Mouse (Mus musculus) spleen, adult 12 weeks (tissue): ENCODE data around the gene Epha2.

ENCODE experiments used
- DNase-seq: peaks from one replicate; pipeline ENCODE4 v3.0.0; 2022; ENCODE audit warnings: low spot score

The Epha2 gene

DNA sequence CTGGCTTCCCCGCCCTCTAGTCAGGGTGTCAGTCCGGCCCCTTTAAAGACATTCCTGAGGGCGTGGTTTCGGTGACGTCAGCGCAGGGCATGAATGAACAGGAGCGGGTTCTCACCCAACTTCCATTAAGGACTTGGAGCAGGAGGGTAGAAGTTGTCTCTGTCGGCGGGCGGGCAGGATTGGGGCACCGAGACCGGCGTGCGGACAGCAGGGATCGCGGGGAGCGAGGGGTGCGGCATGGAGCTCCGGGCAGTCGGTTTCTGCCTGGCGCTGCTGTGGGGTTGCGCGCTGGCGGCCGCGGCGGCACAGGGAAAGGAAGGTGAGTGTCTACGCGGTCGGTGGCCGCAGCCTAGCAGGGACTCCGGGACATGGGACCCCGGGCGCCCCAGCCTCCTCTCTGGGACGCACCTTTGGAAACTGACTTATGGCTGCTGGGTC lies at the start of gene Epha2:
Epha2 (plus strand) TSS at position 125 of the 438 bp plus-strand sequence.
- no peak for DNase-seq

DNA sequence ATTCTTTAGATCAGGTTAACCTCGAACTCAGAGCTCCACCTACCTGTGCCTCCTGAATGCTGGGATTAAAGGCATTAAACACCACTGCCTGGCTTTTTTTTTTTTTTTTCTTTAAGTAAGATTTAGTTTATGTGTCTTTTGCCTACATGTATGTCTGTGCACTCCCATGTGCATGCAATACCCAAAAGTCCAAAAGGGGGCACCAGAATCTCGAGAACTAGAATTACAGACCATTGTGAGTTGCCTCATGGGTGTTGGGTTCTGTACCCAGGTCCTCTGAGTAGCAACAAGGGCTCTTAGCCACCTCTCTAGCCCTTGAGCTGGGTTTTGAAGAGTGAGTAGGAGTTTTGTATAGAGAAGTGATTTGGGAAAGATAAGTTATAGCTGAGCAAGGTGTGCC lies 48.4 kb upstream of the Epha2 start:
- no peak for DNase-seq

DNA sequence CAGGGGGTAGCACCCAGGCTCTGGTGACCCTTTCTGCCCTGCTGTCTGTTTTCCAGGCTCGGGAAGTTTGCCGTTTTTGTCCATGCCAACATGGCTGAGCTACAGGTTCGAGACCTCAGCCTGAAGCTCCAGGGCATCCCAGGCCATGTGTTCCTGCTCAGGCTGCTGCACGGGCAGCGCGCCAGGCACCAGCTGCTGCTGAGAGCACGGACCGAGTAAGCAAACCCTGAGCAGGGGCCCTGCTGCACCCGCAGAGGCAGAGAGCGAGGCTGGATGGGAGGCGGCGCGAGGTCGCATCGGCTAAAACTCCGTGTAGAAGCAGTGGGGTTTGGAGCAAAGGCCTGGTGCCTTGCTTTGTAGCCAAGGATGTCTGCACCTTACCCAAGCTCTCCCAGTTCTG lies 46.8 kb upstream of the Epha2 start:
- no peak for DNase-seq

DNA sequence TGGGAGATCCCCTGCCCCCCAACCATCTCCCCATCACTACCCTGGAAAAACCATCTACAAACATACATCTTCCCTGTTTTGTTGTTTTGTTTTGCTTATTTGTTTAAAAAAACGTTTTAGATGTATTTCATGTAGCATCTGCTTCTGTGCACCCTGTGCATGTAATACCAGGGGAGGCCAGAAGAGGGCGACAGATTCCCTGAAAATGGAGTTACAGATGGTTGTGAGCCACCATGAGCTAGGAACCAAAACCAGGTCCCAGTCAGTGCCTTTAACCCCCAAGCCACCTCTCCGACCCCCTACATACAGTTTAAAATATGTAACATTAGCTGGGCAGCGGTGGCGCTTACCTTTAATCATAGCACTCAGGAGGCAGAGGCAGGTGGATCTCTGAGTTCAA lies 43.6 kb upstream of the Epha2 start:
- DNase-seq, result no peak

DNA sequence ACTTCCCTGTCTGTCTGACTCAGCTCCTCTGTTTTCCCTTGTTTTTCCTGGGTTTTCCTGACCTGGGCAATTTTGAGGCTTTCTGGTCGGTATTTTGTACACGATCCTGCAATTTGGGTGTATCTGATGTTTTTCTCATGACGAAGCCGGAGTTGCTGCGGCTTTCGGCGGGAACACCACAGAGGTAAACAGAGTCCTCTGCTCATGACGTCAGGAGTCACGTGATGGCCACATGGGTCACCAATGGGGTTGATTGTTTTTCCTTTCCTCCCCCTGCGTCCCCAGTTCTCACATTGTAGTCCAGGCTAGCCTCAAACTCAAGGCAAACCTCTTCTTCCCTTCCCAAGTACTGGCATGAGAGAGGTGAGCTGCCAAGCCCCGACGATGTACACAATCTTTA lies 41.6 kb upstream of the Epha2 start:
- no peak for DNase-seq

DNA sequence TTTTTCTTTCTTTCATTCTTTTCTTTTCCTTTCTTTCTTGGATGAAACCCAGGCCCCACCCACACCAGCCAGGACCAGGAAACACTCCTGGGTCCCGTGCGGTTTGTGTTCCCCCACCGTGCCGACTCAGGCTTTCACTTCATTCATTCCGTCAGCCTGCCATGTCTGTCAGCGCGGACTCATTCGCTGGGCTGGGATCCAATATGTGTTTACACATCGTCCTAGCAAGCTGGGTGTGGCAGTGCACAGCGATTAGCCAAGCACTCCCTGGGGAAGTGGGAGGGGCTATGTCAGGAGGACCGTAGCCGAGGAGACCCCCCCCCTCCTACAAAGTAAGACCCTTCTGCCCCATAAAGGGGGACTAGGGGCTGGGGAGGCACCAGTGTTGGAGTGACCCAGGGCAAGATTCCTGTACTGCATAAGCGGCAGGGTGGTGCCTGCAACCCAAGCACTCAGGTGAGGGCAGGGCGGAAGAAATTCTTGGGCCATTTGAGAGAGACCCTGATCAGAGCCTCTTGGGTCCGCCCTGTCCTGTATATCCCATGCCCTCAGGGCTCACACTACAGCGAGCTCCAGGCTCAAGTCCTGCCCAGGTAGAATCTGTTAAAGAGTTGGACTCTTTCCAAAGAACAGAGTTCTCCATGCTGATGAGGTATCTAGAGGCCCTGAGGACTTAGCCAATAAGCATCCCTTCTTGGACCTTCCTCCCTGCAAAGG lies 40.9 kb upstream of the Epha2 start:
- no peak for DNase-seq

DNA sequence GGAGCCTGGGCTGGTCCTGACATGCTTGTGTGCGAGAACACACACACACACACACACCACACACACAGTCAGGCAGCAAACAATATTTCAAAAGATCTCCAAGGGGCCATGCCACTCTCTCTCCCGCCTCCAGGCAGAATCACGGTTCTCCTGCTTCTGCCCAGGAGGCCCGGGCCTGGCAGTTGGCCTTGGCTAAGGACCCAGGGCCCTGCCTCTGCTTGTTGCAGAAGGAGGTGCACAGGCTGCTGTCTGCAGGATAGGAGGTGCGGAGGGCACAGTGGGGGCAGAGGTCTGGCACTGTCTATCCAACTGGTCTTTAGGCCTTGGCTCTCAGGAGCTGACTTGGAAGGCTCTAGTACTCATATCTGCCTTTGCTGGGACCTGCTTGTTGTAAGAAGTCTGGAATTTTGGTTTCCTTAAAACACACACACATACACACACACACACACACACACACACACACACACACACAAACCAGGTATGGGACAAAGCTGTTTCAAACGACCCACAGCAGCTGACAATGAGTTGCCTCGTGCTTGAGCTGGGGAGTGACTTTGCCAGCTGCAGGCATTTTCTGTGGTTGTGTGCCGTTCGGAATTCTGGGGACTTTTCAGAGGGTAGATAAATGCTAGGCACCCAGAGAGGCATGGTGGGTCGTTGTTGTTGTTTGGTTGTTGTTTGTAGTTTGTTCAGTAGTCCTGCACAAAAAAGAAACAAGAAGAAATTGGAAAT lies 38.0 kb upstream of the Epha2 start:
- DNase-seq, result no peak

DNA sequence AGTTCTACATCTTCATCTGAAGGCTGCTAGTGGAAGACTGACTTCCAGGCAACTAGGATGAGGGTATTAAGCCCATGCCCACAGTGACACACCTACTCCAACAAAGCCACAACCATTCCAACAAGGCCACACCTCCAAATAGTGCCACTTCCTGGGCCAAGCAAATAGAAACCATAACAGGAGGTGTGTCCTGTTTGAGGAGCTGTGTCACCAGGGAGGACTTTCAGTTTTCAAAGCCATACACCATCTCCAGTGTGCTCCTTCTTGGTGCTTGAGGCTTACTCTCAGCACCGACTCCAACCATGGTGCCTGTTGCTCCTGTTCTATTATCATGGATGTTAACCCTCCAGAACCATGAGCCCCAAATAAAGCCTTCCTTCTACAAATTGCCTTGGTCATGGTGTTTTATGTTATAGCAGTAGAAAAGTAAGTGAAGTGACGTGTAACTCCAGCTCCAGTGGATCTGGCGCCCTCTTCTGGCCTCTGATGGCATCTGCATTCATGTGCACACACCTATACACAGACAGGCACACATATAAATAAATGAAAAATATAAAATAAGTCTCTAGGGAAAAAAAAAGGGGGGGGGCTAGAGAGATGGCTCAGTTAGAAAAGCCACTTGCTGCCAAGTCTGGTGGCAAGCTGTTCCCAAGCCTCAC lies 34.9 kb upstream of the Epha2 start:
- DNase-seq, result no peak

DNA sequence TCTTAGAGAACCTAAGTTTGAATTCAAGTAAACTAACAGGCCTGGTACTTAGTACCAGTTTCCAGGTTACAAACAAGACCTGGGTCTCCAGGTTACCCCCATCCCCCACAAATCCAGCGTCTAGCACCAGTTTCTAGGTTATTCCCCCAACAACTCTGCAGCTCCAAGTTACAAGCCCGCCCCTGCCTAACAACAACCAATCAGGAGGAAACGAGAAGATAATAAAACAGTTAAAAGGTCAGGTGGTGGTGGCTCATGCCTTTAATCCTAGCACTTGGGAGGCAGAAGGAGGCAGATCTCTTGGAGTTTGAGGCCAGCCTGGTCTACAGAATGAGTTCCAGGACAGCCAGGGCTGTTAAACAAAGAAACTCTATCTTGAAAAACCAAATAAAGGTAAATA lies 33.8 kb upstream of the Epha2 start:
- DNase-seq, result no peak

DNA sequence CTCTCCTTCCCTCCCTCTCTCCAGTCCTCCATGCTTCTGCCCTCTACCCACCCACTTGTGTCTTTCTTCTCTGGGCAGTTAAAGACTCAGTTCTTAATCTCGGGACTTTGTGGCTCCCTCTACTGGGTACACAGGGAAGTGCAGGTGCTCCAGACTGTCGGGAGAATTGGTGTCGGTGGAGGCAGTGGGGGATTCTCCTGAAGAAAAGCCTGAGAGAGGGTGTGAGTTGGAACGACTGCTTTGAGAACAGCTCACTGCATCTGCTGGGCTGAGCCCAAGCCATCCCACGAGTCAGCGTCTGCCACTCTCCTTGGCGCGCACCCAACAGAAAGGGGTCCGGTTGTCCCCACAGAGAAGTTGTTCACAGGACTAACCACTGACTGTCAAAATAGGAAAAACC lies 33.2 kb upstream of the Epha2 start:
- DNase-seq, result no peak

DNA sequence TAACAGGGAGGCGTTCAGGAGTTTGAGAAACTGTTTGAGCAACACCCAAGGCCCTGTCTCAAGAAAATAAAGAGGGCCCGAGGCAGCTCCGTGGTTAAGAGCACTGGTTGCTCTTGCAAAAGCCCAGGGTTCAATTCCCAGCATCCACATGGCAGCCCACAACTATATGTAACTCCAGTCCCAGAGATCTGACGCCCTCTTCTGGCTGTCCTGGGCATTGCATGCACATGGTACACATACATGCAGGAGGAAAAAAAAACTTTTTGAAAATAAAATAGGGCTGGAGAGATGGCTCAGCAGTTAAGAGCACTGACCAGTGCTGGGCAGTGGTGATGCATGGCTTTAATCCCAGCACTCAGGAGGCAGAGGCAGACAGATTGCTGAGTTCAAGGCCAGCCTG lies 32.7 kb upstream of the Epha2 start:
- no peak for DNase-seq

DNA sequence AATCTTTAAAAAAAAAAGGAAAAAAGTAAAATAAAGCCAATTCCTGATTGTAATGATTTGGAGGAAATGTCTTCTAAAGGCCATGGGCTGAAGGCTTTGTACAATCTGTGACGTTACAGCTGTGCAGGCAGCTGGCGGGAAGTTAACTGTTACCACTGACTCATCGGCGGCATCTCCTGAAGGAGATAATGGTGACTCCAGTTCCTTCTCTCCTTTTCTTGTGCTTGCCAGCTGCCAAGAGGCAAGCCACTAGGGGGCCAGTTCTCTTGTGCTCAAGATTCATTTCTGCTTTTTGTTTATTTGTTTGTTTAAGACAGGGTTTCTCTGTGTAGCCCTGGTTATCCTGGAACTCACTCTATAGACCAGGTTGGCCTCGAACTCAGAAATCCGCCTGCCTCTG lies 32.0 kb upstream of the Epha2 start:
- no peak for DNase-seq

DNA sequence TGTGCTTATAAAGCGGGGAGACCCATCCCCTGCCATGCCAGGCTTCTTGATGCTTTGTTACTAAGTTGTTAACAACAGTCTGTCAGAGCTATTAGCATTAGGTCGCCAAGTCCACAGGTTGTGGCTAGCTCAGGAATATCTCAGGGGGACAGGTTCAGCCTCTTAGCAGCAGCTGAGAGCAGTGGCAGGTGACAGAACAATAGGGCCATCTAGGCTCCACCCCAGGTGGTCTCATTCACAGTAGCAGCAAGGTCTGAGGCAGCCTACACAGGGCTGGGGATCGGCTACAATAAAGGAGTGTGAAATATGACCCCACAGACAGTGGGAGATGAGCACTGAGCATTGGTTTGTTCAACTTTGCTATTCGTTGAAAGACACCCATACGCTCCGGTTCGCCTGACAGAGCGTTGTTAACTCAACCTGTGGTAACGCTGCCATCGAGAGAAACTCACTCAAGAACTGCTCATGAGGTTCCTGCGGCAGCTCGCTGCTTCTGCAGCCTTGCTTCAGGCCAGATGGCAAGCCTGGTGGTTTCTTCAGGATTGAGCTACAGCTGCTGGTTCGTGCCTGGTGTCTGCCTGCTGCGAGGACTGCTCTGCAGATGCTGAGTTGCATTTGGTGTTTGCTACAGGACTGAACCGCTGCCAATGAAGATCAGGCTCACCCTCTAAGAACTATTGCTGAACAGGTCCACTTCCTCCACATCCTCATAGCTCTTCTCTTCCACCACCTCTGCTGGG lies 30.7 kb upstream of the Epha2 start:
- DNase-seq, result no peak

DNA sequence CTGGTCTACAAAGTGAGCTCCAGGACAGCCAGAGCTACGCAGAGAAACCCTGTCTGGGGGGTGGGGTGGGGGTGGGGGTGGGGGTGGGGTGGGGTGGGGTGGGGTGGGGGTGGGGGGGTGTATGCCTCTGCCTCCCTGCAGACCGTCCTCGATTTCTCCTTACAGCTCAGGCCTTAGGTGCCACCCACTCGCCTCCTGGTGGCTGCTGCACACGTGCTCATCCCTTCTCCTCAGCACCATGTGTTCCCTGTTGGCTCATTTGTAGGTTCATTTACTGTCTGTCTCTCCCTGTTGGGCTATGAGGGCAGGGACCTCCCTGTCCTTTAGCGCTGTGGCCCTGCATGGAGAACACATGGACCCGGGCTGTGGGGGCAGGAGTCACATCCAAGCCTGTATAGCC lies 29.8 kb upstream of the Epha2 start:
- DNase-seq, result no peak

DNA sequence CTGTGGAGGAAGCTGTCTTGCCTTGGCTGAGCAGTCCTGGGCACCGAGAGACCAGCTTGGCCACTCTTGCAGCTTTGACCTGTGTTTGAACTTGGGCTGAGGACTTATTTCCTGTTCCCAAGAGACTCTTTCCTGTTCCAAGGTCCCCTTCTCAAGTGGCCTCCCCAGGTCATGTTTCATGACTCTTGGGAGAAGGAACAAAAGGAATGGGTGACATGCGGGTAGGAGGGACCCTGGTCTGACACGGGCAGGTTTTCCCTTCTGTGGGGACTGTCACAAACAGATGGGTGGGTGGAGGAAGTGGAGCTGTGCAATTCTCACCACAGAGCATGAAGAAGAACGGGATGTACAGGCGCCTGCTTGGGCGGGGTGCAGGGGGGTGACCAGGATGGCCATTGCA lies 29.3 kb upstream of the Epha2 start:
- DNase-seq, result no peak

DNA sequence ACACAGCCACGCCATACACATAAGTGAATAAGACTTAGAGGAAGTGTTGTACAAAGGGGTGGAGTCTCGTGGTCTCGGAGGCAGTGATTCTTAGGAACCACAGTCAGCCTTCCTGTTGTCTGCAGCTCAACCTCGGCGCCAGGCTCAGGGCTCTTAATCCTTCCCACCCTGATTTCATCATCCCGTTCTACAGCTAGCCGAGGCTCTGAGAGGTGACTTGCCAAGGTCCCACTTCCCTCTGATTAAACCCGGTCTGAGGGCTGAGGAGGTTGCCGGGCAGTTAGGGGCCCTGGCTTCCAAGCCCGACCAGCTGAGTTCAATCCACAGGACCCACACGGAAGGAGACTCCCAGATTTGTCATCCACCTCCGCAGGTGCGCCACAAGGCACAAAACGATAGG lies 28.2 kb upstream of the Epha2 start:
- DNase-seq, result no peak

DNA sequence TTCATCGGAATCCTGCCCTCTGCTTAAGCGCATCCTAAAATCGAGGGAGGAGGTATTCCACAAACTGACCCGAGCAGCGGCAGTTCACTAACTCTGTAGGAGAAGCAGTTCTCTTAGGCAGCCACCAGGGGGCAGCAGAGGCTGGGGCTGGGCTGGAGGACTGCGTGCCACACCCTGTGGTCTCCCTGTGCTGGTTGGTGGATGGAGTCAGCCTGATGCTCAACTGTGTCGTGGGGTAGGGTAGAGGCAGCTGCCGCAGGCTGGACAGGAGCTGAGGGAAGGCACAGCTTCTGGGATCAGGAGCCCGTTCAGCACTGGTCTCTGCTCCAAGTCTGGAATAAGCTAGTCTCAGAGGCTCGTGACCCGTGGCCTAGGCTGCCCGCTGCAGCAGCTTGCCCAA lies 27.7 kb upstream of the Epha2 start:
- no peak for DNase-seq

DNA sequence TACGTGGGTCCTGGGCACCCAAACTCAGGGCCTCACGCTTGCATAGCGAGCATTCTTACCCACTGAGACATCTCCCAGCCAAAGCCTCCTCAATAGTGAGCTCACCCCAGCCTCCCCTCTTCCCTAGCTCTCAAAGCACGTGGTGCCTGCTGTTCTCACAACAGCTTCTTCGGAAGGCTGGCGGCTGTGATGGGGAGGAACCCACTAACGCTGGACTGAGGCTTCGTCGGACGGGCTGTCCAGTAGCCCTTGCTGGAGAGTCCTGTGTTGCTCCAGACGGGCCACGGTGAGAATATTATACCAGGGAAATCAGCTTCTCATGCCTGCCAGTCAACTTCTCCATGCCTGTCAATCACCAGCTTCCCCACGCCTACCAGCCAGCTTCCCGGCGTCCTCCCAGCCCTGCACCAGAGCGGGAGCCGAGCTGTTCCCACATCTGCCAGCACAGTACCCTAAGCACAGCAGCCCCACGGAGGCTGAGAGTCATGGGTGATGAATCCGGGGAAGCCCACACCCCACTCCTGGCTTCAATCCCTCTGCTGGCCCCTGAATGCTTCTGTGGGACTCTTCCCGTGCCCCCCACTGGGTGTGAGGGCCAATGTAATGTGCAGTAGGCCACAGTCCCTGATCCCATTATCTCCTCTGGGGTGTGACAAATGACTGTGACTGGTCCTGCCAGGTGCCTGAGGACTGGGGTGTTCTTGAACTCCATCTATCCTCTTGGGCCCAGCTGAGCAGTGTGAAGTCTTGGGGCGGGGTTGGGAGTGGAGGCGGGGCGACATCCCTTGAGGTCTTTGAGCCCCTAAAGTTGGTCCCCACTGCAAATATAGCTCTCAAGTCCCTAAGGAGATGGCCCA lies 26.3 kb upstream of the Epha2 start:
- no peak for DNase-seq

DNA sequence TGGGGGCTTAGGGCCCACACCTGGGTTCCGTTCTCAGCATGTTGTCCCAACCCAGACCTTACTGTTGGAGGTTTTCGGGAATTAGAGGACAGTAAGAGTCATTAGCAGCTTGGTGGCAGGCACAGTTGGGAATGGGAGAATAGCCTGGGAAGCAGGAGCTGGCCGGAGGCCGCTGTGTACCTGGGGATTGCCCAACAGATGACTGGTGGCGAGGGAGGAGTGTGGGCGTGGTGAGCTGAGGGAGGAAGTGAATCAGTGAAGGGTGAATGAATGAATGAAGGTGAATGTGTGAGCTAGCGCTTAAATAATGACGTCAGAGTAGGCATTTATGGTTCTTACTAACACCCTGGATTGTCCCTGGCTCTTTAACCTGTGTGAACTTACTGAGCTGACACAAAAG lies 23.9 kb upstream of the Epha2 start:
- no peak for DNase-seq

DNA sequence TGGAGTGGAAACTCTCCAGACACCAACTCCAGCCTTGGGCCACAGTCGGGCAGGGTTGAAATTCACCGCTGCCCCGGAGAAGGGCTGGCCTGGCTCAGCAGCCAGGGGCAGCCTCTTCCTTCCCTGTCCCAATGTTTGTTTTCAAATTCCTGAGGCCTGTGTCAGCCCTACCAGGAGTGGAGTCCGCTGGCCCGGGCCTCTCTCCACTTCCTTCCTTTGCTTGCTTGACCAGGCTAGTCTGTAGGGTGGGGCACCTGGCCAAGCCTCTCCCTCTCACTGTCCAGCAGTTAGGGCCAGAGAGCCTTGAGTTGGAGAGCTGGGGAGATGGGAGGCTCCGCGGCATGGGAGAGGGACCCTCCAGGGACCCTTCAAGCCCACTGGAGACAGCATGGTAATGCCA lies 22.9 kb upstream of the Epha2 start:
- no peak for DNase-seq

DNA sequence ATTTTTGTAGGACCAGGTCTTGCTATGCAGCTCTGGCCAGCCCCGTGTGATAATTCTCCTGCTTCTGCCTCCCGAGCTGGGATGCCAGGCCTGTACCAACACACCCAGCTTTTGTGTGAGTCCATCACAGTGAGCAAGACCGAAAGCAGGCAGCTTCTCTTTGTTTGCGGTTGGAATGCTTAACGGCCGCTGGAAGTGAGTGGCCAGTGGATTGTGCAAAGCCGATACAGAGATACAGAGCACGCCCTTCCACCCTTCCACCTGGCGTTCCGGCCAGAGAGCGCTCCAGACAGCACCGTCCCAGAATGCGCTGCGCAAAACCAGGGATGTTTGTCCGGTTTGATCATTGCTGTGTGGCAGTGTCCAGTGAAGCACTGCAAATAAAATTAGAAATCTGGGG lies 21.7 kb upstream of the Epha2 start:
- no peak for DNase-seq

DNA sequence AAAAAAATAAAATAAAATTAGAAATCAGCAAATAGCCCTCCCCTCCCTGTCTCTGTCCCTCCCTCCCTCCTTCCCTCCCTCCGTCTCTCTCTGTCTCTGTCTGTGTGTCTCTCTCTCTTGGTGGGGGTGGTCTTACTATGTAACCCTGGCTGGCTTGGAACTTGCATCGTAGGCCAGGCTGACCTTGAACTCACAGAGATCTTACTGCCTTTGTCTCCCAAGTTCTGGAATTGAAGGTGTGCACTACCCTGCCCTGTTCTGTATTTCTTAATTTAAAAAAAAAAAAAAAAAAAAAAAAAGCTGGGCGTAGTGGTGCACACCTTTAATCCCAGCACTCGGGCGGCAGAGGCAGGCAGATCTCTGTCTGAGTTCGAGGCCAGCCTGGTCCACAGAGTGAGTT lies 21.3 kb upstream of the Epha2 start:
- DNase-seq, result no peak
